Mouse (Mus musculus): ENCODE data around the gene Trip10. TPM values are rescaled to one million over a fixed set of nuclear protein-coding genes. Genes with fewer than 3 reads are reported as not detected.

Gene Trip10
- polyA plus RNA-seq, 1 experiment, result 10.1 TPM

DNA sequence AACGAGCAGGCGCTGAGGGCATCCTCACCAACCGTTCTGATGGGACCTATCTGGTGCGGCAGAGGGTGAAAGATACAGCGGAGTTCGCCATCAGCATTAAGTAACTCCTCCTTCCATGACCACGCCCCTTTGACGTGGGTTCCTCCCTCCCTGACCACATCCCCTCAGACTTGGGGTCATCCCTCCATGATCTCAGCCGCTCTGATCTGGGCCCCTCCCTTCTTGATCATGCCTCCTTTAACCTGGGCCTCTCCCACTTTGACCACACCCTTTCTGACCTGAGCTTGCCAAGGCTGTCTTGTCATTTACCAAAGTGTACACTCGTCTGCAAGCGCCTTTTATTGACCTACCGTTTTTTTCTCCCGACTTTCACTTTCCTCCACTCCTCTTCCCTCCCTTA, 62.5 kb downstream of the Trip10 start:
- WGBS, result 37% methylated on average over 13 of the region's 13 CpGs
- Histone ChIP-seq H3K27ac (ENCODE audit: insufficient read depth, low read length) (no peak overlapping the region), H3K4me3 (replicated peaks; ENCODE audit: insufficient read depth, low read depth, low read length) (no peak overlapping the region), H3K27me3 (ENCODE audit: control insufficient read depth, insufficient read depth, low read length) (no peaks in the 10 kb centered on the region), H3K4me1 (ENCODE audit: control insufficient read depth, insufficient read depth, low read length) (no peaks in the 10 kb centered on the region)
- TF ChIP-seq POLR2A (IDR thresholded peaks at IDR 0.05; ENCODE audit: borderline replicate concordance, insufficient read depth, low read length), result no peak
- TF ChIP-seq CTCF (IDR thresholded peaks at IDR 0.05; ENCODE audit: borderline replicate concordance, insufficient read depth, low read depth, low read length), result no peak
- DNase-seq, result no peak

Other genes with a start within 250 kb of the Trip10 start
- 0.41 TPM in 1 of 2 replicates, not detected in the other for gene Pspn, start 249.4 kb upstream of the Trip10 start, polyA plus RNA-seq (2012; rRNA removed)
- 81.0 and 85.3 TPM in 2 replicates for gene Gtf2f1, start 238.2 kb upstream of the Trip10 start, polyA plus RNA-seq (2012; rRNA removed)
- 0.10 and 0.34 TPM in 2 replicates for gene Gm17949, start 238.0 kb upstream of the Trip10 start, polyA plus RNA-seq (2012; rRNA removed)
- 67.7 and 70.3 TPM in 2 replicates for gene Khsrp, start 217.9 kb upstream of the Trip10 start, polyA plus RNA-seq (2012; rRNA removed)
- gene Slc25a41, start 207.8 kb upstream of the Trip10 start, polyA plus RNA-seq (2012; rRNA removed), result 0.17 and 0.29 TPM in 2 replicates
- 2.8 and 3.3 TPM in 2 replicates for gene Crb3, start 190.3 kb upstream of the Trip10 start, polyA plus RNA-seq (2012; rRNA removed)
- gene Slc25a23, start 189.6 kb upstream of the Trip10 start, polyA plus RNA-seq (2012; rRNA removed), result 178 and 211 TPM in 2 replicates
- gene Dennd1c, start 170.9 kb upstream of the Trip10 start, polyA plus RNA-seq (2012; rRNA removed), result 1.1 and 2.1 TPM in 2 replicates
- 1,121 and 1,177 TPM in 2 replicates for gene Tubb4a, start 161.7 kb upstream of the Trip10 start, polyA plus RNA-seq (2012; rRNA removed)
- 5.8 and 7.7 TPM in 2 replicates for gene Tnfsf9, start 144.1 kb upstream of the Trip10 start, polyA plus RNA-seq (2012; rRNA removed)
- gene Cd70, start 99.7 kb upstream of the Trip10 start, polyA plus RNA-seq (2012; rRNA removed), result 11.7 and 12.5 TPM in 2 replicates
- not detected in 2 replicates for gene Tnfsf14, start 55.3 kb upstream of the Trip10 start, polyA plus RNA-seq (2012; rRNA removed)
- gene C3, start 21.3 kb upstream of the Trip10 start, polyA plus RNA-seq (2012; rRNA removed), result 1.1 and 1.3 TPM in 2 replicates
- gene Gpr108, start 1.0 kb upstream of the Trip10 start, polyA plus RNA-seq (2012; rRNA removed), result 44.0 and 46.9 TPM in 2 replicates
- 1.2 and 1.5 TPM in 2 replicates for gene Vav1, start 29.6 kb downstream of the Trip10 start, polyA plus RNA-seq (2012; rRNA removed)
- 1.0 and 1.6 TPM in 2 replicates for gene Adgre1, start 109.2 kb downstream of the Trip10 start, polyA plus RNA-seq (2012; rRNA removed)

Measured in cerebellum, adult 2 months (tissue).